Mouse (Mus musculus) lung, adult 2 months (tissue): Measurements from ENCODE around the gene Tanc1.

Source experiments
- CTCF ChIP-seq: fragments of 200-500 bp; IDR thresholded peaks from 2 replicates; pipeline ENCODE4 v1.5.1; 2011; ENCODE audit warnings: mild to moderate bottlenecking, low read length, control low read depth; ENCODE audit not compliant: insufficient read depth
- POLR2A ChIP-seq: fragments of 200-500 bp; IDR thresholded peaks from 2 replicates; pipeline ENCODE4 v1.6.1; 2011; ENCODE audit warnings: low read depth, mild to moderate bottlenecking, control low read depth, low read length, borderline replicate concordance; ENCODE audit errors: extremely low read depth

GRCm38 (mm10) chr2:59841189-59841939 lies 229.5 kb downstream of the Tanc1 start:
- TF ChIP-seq CTCF (no peak), POLR2A (no peak)
